Mouse (Mus musculus) skeletal muscle tissue, postnatal 0 days (tissue): ENCODE results near the gene Slc25a26. TPM values are rescaled to one million over a fixed set of nuclear protein-coding genes. Genes with fewer than 3 reads are reported as not detected.

Source experiments
- microRNA-seq, 2 experiments: library from miRNA; unstranded; fragments of <30 nt; microRNA quantifications; one replicate each; pipeline ENCODE4; 2016
- polyA plus RNA-seq: library from polyadenylated mRNA; unstranded; fragments of >200 nt; fragmentation: Nextera tagmentation; extraction: Ambion mirVana; gene quantifications from 2 replicates; pipeline ENCODE4 v1.2.1, GENCODE M21; 2015

Gene Slc25a26
- polyA plus RNA-seq: 9.9 and 10.6 TPM in 2 replicates

GRCm38 (mm10) chr6:94499897-94500623 lies at the start of gene Slc25a26:
Gene Slc25a26 (plus strand): TSS chr6:94500331.

Small RNA genes lying within 50 kb of the gene (microRNA-seq; reads per million reads assigned to microRNA genes)
- 0.10 to 0.42 reads per million in 2 experiments for gene Mir7041

Other genes with a start within 250 kb of the Slc25a26 start
- gene Magi1, start 216.4 kb upstream of the Slc25a26 start, polyA plus RNA-seq: 2.0 TPM in 2 replicates
- 27.9 and 29.2 TPM in 2 replicates for gene Lrig1, start 199.8 kb downstream of the Slc25a26 start, polyA plus RNA-seq